Mouse (Mus musculus) urinary bladder, postnatal 10 days (tissue): ENCODE measurements around the gene Dmpk.

Source experiments
- DNase-seq: peaks from one replicate; pipeline ENCODE4 v3.0.0; 2022; ENCODE audit warnings: low spot score

The Dmpk gene

DNA sequence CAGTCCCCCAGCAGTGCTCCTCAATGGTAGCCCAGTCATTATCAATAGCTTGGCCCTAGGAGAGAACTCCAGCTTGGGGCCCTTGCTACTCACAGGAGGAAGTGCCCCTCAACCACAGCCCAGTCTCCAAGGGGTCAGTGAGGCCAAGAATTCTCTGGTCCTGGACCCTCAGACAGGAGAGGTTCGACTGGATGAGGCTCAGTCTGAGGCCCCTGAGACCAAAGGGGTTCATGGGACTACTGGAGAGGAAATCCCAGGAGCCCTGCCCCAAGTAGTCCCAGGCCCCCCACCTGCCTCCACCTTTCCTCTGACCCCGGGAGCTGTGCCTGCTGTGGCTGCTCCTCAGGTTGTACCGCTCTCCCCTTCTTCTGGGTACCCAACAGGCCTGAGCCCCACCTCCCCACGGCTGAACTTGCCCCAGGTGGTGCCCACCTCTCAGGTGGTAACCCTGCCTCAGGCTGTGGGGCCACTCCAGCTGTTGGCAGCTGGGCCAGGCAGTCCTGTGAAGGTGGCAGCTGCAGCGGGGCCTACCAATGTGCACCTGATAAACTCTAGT lies 12.8 kb downstream of the Dmpk start:
- no peak for DNase-seq

DNA sequence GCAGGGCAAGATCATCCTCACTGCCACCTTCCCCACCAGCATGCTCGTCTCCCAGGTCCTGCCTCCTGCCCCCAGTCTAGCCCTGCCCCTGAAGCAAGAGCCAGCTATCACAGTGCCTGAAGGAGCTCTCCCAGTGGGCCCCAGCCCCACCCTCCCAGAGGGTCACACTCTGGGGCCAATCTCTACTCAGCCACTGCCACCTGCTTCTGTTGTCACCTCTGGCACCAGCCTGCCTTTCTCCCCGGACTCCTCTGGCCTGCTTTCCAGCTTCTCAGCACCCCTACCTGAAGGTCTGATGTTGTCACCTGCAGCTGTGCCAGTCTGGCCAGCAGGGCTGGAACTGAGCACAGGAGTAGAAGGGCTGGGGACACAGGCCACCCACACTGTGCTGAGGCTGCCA lies 13.6 kb downstream of the Dmpk start:
- no peak for DNase-seq

DNA sequence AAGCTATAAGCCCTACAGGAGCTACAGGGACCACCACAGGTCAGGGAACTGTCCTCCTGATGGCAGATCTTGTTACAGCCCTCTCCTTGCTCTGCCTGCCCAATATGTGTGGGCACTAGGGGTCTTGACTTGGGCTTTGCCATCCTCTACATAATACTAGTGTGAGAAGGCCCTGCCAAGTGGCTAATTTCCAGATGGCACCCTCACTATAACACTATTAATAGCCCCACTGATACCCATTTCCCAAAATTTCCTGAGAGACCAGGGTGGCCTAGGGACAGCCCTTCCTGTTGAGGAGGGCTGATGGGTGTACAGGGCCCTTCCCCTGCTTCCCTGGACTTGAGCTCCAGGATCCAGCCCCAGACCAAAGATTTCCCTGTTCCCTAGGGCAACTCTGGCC lies 14.2 kb downstream of the Dmpk start:
- no peak for DNase-seq

DNA sequence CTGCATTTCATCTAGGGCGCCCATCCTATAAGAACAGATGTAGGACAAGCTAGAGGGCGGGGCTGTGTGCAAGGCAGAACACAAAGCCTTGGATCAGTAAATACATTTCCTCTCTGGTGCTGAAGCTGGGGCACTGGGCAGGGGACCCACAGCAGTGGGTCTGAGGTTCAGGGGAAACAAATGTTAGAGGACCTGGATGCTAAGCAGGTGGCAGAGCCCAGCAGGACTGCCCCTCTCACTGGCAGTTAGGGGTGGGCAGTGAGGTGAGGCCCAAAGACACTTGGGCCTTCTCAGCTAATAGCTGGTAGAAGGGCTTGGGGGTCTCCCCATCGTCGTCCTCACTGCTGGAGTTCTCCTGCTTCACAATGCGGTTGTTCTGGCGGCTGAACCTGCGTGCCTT lies 15.2 kb downstream of the Dmpk start:
- DNase-seq, result no peak

DNA sequence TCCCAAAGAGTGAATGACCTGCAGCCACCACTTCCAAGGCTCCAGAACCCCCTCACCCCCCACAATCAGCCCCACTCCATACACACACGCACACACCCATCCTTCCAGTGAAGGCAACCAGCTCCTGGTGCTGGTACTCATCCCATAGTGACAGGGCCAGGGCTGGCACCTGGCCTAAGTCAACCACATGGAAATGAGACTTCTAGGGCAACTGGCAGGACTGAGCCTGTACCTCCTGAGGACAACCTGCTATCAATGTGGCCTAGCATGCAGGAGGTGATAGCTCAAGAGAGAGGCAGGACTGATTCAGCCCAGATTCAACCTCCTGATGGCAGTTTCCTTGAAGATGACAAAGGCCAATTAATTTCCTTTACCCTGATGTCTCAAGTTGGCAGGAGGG lies 16.6 kb downstream of the Dmpk start:
- DNase-seq, result no peak

DNA sequence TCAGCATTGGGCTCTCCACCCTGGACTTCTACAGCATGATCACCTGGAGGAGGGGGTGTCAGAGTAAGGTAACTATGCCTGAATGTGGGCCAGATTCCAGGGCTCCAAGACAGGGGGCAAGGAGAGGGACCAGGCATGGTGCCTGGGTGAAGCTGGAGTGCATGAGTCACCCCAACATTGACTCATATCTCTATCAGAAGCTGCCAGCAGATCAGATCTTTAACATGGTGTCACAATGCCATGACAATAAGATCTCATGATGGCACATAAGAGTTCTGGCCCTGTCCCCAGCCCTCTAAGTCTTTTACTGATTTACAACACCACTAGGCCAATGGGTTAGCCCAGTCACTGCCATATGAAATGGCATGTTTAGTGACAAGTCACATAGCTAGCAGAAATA lies 20.1 kb downstream of the Dmpk start:
- DNase-seq, result no peak

DNA sequence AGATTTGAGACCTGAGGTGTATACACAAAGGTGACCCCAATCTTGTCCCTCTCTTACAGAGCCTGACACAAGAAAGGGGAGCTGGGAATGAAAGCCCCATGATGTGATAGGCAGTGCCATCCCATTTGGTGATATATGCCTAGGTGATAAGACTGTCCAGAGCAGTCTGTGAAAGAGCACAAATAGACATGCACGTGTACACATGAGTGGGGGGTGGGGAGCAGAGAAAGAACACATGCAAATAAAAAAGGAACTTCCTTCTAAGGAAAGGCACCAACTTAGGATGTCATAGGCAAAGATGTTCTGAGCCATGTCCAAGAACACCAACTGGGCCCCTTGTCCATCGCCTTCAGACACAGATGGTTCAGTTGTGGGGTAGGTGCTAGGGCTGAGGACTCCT lies 20.8 kb downstream of the Dmpk start:
- DNase-seq, result no peak

DNA sequence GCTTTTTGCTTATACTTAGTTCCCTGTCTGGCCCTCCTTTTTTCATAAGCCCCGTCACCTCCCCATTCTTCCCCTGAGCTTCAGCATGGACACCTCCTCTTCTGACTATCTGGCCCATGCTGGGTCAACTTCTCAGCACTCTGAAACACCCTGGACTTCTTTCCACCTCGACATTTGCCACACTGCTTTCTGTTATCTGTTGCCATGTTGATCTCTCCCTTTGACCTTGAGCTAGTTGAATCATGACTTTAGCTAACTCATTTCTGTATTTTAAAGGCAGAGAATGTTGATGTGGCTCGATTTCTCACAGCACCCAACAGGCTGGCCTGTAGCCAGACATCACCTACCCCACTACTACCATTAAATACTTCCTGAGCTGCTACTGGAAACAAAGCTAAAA lies 23.8 kb downstream of the Dmpk start:
- DNase-seq, result no peak

DNA sequence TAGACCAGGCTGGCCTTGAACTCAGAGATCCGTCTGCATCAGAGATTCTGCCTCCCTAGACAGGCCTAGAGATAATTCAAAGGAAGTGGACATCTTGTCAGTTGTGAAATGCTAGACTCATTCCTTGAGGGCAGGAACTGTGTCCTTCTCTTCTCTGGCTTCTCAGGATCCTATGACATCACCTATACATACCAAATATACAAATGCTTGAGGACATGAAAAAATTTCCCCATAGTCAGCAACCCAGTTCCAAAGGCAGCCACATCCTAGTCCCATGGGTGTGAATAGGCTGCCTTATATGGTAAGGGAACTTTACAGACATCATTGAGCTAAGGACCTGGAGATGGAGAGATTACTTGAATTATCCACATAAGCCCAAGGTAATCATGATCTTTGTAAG lies 25.9 kb downstream of the Dmpk start:
- DNase-seq, result no peak

DNA sequence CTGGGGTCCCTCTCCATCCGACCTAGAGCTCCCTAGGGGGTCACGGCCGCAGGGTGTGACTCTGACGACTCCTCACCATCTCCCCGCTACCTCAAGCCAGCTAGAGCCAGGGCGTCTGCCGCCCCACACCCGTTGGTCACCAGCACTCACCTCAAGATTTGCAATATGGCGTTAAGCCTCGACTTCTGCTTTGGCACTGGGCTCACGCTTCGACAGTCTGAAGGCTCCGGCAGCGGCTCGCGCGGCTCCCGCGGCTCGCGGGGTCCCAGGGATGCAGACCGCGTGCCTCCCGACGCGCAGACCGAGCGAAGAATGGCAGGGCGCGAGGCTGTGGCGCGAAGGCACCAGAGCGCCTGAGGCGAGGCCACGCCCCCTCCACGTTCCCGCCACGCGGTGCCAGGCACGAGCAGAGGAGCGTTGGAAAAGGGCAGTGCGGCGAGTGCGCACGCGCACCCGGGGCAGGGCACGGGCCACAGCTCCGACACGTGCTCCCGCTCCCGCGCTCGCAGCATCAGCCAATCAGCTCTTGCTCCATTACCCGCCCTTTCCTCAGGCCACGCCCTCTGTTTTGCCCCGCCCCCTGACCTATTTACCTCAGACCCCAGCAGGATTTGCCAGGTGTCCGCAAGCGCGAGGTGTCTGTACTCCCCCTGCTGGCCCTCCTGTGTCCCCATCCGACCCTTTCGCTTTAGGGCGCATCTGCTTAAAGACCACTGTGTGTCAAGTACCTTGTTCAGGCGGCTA lies 34.6 kb downstream of the Dmpk start, which contains the start of gene Gm4969:
Gene Gm4969, minus strand, starts transcription at position 341 of the 744 bp plus-strand sequence.
- no peak for DNase-seq

DNA sequence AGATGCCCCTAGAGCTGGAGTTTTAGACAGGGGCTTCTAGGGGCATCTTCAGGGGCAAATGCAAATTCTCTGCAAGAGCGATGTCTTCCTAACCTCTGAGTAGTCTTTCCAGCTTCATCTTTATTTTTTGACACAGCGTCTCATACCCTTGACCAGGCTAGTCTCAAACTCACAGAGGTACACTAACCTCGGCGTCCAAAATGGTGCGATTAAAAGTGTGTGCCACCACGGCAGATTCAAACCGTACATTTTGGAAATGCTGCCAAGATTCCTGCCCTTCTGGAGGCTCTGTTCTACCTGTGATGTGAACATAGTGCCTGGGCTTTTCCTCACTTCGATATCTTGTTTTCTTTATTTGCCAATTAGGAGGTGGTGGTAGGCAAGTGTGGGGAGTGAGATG lies 35.4 kb downstream of the Dmpk start:
- no peak for DNase-seq

DNA sequence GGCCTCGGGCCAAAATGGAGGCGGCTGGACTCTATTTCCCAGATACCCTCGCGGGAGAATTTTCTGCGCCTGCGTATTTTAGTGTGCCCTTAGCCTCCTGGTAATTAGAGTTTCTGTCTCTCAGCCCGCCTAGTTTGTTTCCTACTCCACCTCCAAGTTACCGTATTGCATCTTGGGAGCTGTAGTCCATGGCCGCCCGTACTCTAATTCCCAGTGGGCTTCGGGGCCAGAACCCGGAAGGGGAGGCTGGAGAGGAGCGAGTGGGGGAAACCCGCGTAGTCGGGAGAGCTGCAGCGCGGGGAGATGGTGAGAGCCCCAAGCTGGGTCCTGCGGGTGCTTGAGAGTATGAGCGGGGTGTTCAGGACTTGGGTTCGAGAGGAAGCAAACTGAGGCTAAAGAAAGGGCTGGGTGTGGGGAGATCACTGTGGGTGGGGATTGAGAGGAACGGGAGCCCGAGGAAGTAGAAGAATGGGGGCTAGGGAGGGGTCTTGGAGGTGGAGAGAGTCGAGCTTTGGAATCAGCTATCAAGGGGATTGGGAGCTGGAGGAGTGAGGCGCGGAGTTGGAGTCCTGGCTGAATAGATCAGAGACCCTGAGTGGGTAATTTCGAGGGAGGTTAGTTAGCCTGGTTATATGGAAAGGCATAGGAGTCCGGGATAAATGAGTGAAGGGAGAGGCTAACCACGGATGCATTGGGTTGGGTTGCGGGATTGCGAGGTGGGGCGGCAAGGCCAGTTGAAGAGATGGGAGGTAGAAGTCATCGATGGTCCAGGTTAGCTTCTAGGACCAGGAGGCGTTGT lies 36.2 kb downstream of the Dmpk start, which contains the start of gene Fbxo46:
Gene Fbxo46, plus strand, starts transcription at position 229 of the 799 bp plus-strand sequence.
- DNase-seq, result peak; percentile 71

DNA sequence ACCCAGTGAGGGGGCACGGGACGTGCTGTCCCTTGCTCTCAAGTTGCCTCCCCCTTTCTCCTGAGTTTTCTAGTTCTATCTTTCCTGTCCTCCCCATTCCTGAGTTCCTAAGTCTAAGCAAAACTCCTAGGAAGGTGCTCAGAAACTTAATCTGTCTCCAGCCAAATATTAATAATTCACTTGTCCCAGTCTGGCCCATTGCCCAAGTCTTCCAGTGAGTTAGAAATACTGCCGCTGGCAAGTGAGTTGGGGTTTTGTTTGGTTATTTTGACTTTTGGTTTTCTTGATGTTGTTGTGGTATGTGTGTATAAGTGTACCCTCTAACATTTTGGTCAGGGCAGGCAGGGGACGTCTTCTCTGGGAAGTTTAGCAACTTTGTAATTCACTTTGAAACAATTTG lies 38.0 kb downstream of the Dmpk start:
- DNase-seq, result no peak

DNA sequence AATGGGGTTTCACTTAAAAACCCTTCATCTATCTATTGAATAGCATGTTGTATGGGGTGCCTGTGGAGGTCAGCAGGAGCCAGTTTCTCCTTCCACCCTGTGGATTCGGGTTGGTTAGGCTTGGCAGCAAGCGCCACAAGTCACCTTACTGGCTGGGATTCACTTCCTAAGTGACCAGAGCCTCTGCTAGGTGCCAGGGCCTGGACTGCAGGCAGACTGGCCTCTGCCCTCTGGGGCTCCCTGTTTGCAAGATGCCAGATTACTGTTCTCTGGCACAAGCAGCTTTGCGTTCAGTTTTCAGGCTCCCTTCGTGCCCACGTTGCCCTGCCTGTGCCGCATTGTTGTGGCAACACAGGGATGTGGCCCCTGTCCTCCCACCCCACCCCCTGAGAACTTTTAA lies 41.1 kb downstream of the Dmpk start:
- DNase-seq, result no peak

DNA sequence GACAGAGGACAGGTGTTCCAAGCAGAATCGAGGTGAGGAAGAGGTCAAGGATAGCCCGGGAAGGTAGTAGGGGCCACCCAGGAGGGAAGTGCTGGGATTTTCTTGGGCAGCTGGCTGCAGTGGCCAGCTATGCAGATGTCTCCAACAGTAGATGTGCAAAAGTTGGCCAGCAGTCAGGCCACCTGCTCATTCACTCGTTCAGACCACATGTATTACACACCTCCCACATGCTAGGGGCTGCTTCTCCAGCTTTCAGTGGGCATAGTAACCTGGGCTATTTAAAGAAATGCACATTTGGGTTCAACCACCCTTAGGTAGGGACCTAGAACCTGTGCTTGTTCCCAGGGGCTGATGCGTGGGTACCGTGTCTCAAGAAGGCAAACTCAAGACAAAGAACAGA lies 44.1 kb downstream of the Dmpk start:
- DNase-seq, result no peak

DNA sequence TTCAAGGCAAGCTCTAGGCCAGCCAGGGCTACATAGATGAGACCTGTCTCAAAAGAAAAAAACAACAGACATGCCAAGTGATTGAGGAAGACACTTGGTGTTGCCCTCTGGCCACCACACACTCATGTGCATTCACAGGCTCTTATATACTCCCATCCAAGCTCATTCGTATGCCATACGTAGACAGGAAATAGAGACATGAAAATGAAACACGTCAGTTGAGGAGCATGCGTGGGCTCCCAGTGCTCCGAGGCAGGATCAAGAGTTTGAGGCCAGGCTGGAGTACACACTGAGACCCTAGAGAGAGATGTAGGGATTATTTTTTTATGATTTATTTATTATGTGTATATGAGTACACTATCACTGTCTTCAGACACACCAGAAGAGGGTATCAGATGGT lies 45.7 kb downstream of the Dmpk start:
- no peak for DNase-seq

DNA sequence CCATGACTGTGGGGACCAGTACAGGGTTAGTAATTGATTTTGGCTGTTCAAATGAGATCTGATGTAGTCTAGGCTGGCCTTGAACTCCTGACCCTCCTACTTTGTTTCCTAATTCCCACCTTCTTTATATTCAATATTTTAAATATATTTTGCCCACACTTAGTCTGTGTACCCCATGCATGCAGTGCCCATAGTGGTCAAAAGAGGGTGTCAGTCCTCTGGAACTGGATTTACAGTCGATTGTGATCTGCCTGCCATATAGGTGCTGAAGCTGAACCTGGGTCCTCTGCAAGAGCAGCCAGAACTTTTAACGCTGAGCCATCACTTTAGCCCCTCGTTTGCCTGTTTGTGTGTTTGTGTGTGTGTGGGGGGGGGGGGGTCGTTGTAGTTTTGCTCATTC lies 47.0 kb downstream of the Dmpk start:
- no peak for DNase-seq

DNA sequence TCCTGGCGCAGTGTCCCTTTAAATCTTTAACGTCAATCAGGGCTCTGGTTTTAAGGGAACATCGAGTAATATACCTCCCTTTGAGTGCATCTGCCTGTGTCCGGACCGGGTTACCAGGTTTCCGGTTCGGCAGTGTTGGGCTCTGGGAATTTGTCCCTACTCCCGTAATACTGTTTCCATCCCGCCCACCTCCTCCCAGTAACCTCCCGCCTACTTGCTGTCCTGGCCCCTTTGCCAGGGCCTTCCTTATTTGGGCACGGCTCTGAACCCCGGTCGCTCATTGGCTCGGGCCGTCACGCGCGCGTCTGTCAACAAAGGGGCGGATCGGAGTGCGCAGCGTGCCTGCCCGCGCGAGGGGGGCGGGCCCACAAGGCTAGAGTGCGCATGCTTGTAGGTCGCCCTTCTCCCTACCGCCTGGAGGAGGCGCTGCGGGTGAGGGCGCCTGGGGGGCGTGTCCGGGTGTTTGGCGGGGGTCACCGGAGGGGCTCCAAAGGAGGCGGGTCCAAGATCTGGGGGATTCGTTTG lies 47.7 kb downstream of the Dmpk start:
- peak; percentile 93 for DNase-seq

DNA sequence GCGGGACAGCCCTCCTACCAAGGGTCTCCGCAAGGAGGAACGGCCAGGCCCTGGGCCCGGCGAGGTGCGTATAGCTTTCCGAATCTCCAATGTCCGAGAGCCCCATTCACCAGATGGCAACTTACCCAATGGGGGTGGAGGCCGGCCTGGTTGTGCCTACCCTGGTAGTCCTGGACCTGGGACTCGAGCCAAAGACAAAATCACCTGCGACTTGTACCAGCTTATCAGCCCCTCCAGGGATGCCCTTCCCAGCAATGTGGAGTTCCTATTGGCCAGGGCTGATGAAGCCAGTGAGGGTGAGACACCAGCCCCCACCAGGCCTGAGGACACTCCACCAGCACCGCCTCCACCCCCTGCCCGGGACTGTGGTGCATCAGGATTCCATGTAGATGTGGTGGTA lies 52.5 kb downstream of the Dmpk start:
- DNase-seq, result no peak

DNA sequence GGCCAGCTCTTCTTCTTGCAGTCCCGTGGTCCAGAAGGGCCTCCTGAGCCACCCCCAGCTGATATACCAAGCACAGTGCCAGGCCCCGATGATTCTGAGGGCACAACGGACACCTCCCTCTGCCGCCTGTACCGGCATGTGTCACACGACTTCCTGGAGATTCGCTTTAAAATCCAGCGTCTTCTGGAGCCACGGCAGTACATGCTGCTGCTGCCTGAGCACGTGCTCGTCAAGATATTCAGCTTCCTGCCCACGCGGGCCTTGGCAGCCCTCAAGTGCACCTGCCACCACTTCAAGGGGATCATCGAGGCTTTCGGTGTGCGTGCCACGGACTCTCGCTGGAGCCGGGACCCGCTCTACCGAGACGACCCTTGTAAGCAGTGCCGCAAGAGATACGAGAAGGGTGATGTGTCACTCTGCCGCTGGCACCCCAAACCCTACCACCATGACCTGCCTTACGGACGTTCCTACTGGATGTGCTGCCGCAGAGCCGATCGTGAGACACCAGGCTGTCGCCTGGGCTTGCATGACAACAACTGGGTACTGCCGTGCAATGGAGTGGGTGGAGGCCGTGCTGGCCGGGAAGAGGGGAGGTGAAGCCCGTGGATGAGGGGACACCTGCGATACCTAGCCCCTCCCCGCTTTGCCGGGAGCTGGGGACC lies 53.2 kb downstream of the Dmpk start:
- no peak for DNase-seq

DNA sequence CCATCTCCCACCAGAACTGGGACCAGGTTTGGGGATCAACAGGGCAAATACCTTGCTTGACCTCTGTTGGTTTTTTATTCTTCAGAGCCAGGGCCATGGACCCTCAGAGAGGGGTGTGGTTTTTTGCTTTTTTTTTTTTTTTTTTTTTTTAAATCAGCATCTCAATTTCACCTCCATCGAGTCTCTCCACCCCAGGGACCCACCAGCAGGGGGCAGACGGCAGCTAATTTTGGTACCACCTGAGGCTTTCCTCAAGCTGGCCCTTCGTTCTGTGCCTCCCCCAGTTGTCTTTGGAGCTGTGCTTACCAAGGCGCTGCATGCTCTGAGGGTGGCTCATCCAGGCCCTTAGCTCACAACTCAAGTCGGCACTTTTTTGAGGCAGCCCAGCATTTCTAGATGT lies 53.7 kb downstream of the Dmpk start:
- no peak for DNase-seq
